Mouse (Mus musculus) T-helper 1 cell (primary cell): ENCODE measurements around the gene Atrnl1.

ENCODE experiments used
- in situ Hi-C: fragments of 300-600 bp; cut with MboI, MseI; formaldehyde crosslinking; loops from one replicate; pipeline ENCODE4 v1.15.1; 2025; ENCODE audit warnings: high pct_unique_total_duplicates

Atrnl1 gene

DNA sequence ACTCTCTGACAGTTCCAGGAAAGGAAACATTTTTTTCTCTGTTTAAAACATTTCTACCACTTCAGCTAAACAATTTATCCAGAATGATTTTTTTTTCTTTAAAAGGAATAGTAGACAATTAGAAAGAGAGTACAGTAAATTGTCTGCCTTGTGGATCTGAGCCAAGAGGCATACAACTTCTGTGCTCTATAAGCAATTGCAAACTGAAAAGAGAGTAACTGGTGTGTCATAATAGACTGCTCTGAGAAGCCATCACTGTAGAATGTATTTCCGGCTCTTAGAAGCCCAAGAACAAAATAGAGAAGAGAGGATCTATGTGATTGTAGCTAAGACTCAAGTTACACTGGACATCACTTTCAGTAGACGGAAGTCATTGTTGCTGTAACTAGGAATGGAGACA lies 458.1 kb downstream of the Atrnl1 start:
- in situ Hi-C loops = no loop called here

DNA sequence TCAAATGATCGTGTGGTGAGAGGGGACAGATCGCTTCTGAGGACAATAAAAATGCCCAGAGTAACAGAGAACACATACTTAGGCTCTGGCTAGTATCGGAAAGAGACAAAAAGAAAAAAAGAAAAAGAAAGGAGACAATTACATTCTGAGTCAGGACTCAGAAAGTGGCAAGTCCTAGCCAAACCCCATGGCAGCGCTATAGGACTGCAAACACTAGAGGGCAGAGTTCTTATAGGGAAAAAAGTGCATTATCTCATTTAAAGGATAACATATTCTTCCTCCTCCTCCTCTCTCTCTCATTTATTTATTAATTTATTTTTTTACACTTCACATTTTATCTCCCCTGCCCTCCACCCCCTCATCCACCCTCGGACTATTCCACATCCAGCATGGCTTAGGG lies 461.6 kb downstream of the Atrnl1 start:
- in situ Hi-C loops = no loop called here

DNA sequence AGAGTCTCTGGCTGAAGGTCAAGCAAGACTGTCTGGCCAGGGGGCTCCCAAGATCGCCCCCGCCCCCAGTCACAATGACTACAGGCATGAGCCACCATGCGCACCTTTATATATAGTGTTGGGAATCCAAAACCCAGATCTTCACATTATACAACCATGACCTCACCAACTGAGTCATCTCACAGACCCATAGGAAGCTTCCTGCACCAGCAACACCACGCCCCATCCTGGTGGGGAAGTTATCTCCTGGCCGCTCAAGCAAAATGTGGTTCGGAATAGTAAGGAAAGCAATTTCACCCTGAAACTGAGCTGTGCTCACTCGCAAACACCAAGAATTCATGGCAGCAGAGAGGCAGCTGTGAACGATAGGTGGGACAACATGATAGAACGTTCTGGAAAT lies 462.0 kb downstream of the Atrnl1 start:
- in situ Hi-C loops = no loop called here

DNA sequence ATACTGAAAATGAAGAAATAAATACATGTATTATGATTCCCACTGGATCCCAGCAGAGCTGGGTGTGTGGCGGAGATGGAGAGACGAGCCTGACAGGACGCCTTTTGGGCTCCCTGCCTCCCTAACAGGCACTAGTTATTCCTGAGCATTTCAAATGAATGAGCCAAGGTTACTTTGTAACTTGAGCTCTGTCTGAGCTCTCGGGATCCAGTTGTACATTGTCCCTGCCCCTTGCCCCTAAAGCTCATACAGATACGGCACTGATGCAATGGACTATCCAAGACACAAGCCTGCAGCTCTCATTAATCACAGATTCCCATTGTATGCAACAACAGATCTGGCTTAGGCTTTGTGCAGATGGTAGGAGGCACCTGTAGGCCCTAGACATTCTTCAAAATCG lies 464.4 kb downstream of the Atrnl1 start:
- in situ Hi-C loops = loop anchor here (5.0 kb wide), 1 partner anchor 397 kb away; no protein-coding TSS in a partner anchor

DNA sequence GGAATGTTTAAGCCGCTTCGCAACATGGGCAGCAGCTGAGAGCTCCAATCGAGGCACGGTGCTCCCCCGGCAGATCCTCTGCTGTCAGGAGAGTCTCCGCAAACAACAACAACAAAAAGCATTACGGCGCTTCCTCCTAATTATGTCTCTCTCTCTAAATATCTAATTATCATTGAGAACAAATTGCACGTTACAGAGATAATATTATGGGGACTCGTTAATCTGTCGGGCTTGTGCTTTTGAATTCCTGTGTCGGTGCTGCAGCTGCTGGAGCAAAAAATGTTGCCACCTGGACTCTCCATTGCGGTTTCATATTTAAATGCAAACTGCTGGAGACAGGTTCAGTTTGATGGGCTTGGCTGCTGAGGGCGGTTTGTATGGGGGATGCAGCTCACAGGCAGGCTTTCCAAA lies 466.1 kb downstream of the Atrnl1 start:
- in situ Hi-C loops = loop anchor here (5.0 kb wide), 1 partner anchor 395 kb away; no protein-coding TSS in a partner anchor

DNA sequence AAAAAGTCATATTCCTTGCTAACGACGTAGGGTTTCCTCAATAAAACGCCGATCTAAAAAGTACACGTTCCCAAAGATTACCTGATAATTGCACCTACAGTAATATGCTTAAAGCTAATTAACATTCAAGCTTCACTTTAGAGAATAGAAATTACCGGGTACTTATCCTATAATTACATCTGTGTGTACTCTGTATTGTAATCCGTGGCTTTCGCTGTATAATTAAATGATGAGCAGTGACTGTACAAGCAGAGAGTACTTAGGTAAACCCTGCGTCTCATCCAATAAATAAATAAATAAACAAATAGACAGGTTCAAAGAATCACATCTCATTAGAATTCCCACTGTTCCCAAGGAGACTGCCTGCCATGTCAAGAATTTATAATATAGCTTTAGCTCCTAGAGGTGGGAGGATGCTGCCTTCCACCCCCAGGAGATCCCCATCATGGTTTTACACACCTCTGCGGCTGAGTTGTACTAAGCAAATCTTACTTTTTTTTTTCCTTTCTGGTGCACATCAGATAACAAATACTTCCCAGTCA lies 466.8 kb downstream of the Atrnl1 start:
- in situ Hi-C loops = loop anchor here (5.0 kb wide), 1 partner anchor 395 kb away; no protein-coding TSS in a partner anchor

DNA sequence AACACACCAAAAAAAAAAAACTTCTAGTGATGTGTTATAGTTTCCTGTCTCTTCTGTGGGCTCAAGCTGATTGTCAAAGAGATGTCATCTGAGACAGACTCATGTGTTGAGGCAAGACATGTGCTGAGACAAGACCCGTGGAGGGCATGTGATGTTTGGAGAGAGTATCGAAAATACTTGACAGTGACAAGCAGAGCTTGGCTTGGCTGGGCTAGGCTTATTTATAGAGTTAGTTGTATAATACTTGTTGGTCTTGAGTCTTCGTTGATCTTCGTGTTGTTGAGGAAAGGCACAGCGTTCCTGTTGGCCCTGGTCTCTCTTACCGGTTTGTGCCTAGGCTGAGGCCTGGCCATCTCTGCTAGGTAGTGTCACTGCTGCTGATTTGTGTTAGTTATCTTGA lies 469.3 kb downstream of the Atrnl1 start:
- in situ Hi-C loops = no loop called here

DNA sequence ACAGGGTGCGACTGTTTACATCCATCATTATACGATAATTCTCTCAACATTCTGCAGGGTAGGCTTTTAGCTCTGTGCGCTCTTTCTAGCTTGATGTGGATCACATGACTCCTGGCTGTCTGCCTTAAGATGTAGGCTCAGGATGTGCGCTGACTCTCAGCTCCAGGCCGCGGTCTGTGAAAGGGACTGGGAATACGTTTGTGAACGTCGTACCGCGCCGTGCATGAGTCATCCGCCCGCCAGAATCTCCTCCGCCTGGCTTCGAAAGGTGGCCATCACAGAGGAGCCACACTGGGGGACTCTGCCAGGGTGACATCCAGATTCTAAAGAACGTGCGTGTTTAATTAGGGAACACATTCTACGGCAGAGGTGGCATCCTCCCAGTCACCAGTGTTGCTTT lies 471.9 kb downstream of the Atrnl1 start:
- in situ Hi-C loops = no loop called here

DNA sequence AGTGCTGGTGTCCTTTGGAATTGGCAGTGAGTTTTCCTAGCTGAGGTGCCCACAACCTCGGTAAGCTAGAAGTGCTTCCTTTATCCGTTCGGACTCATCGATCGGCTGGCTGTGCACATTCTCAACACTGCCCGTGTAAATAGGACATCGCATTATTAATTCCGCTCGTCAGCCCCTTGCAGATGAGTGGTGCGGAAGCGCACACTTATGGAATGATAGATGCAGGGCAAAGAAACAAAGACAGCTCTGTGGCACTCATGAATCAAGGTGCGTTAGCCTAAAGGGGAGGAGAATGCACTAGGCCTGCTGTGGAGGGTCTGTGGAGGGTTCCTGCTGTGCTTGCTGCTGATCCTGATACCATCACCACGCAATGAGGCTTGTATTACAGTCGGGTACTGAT lies 474.0 kb downstream of the Atrnl1 start:
- in situ Hi-C loops = no loop called here

DNA sequence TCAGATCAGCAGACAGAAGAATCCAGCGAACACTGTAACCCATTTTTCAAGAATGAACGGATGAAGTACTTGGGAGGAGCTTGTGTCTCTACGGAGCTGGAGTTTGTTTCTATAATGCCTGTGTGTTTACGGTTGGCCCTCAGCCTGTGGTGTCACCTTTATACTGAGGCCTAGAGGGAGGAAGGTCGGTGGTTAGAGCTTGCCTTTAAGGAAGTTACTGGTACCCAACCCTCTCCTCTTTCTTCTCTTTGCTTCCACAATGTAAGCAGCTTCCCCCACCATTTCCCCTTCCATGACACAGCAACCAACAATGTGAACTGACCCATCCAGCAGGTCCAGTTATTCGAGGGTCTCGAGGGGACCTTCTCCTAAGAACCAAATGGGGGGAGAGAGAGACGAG lies 475.9 kb downstream of the Atrnl1 start:
- in situ Hi-C loops = no loop called here

DNA sequence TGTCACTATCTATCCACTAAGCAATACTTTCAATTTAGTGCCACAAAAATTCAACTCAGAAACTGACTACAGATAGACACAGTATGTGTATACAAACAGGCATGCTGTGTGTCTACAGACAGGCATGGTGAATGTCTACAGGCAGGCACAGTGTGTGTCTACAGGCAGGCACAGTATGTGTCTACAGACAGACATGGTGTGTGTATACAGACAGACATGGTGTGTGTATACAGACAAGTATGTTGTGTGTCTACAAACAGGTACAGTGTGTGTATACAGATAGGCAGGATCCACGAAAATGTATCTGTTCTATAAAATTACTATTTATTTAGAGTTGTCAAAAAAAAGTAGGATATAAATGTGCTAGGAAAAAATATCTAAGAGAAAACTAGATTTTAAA lies 477.1 kb downstream of the Atrnl1 start:
- in situ Hi-C loops = no loop called here

DNA sequence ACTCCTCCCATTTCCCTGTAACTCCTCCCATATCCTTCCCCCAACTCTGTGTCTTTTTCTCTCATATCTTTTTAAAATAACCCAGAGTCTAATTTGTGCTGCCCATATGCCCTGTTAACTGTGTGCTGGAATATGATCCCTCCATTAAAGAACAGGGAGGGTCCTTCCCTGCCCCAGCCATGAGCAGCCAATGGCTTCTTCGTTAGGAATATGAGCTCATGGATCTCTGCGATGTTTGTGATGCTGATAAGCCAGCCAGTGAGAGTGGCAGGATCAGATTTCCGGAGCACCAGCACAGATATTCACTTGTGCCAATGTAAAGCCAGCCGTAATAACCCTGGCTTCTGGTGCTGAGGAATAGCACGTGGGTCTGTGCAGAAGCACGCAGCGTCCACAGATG lies 477.6 kb downstream of the Atrnl1 start:
- in situ Hi-C loops = no loop called here

DNA sequence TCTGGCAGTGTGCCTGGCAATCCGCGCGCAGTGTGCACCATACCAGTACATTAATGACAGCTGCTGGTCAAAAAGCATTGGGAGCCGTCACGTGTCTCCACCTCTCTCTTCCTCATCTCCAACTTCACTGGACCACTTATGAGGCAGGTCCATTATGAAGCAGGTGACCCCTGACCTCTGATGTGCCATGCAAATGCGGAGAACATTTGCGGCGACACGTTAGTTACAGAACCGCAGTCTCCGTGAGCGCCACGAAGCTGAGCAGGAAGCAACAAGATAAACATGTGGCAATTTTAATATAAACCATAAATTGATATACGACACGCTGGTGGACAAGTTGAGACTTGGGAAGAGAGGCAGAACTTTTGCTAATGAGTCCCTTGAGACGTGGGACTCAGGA lies 481.1 kb downstream of the Atrnl1 start:
- in situ Hi-C loops = no loop called here

DNA sequence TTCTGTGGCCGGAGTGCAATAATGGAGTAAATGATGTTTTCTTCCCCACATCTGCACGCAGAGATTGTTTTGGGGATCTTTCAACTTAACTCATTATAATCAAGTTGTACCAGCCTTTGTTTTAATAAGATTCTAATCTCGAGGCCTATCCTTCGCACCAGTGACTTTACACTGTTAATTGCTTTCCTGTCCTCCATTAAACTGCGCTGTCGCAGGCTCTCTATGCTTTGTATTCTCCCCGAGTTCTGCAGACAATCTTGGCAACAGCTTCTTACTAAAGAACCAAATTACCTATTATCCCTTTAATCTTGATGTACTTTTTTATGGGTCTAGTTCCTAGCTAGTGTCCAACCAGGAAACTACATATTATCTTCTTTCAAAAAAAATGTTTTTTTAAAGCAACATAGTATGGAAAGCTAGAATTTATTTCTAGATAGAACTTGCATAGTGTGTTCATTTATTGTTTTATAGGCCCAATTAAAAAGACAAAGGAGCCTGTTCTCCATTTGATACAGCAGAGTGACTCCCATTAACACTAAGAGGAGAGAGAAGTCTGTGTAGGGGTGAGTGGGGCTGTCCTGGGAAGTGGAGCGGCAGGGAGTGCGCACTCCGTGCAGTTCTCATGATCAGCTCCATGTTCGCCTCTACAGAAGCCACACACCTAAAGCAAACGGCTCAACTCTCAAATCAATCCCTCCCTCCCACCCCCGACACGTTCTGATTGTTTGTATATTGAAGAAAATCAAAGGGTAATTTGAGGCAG lies 484.1 kb downstream of the Atrnl1 start:
- in situ Hi-C loops = no loop called here

DNA sequence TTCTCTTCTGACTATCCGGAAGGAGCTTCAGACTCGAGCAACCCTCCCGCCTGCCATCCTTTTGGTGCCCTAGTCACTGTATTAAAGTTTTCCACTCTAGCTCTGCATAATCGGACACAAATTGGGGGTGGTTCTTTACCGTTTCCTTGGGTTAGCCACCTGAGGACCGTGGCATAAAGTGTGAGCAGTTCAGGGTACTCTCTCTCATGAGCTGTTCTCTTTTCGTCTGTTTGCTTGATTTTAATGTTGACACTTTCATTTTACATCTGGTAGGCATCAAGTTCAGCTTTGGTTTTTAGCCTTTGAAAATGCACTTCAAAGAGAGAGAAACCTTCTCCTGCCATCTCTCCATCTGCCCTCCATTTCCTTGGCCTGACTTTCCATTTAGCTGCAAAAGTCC lies 484.9 kb downstream of the Atrnl1 start:
- in situ Hi-C loops = no loop called here

DNA sequence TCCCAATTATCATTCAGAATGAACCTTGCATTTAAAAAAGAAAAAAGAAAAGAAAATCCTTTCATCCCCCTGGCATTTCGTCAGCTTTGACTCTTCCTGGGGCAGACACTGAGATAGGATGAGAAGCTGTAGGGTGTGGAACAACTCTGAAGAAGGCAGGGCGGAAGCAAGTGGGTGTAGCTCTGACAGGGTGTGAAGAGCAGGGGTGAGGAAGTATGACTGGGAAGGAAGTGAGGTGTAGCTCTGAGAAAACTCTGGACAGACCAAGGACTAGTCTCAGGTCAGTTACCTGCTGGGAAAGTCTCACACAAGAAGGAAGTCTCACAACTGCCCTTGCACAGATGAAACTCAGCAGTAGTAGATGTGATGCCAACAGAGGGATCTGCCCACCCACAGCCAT lies 486.4 kb downstream of the Atrnl1 start:
- in situ Hi-C loops = no loop called here

DNA sequence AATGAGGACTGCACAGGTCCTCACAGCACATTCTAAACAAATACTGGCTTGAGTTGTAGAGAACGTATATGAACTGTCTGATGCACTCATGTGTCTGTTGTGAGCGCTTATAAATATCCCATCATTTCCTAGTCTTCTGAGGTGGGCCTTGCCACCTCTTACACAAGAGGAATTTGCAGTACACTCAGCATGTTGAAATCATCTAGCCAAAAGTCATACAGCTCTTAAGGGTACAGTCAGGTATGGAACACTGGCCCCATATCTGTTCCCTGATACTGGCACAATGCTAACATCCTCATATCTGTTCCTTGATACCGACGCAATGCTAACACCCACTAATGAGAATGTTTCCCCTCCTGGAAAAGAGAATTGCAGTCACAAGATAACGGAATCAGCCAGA lies 488.7 kb downstream of the Atrnl1 start:
- in situ Hi-C loops = no loop called here

DNA sequence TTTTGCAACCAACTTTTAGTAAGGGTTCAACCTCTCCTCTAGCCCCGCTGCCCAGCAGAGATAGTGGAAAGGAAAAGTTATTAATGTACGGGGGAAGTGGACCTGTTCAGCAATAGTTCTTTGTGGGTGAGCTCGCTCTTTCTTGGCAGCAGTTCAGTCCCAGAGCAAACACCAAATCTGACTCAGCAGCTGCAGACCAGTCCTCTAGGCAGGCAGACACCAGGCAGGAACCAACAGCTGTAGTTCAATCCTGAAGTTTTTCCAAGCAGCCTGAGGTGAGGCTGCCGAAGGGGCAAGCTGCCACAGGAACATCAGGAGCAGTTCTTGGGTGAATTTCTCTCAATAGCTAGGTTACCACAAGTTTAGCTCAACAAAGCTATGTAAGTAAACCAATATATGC lies 489.5 kb downstream of the Atrnl1 start:
- in situ Hi-C loops = loop anchor here (5.0 kb wide), 1 partner anchor 98 kb away; no protein-coding TSS in a partner anchor

DNA sequence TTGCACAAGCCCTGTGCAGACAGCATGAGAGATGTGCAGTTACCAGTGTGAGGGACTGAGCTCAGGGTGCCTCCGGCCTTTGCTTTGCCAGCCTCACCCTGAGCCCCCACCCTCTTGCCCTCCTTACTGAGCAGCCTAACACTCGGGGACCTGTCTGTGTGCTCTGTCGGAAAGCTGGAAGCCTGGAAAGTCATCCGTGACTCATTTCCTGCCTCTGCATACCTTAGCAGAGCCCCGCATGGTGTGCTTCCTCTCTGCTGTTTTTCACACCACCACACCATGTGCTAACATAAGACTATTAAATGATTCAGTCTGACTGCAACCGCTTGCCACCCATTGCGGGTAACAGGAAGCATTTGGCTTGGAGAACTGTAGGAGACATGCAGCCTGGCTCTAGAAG lies 493.7 kb downstream of the Atrnl1 start:
- in situ Hi-C loops = loop anchor here (5.0 kb wide), 1 partner anchor 102 kb away; no protein-coding TSS in a partner anchor

DNA sequence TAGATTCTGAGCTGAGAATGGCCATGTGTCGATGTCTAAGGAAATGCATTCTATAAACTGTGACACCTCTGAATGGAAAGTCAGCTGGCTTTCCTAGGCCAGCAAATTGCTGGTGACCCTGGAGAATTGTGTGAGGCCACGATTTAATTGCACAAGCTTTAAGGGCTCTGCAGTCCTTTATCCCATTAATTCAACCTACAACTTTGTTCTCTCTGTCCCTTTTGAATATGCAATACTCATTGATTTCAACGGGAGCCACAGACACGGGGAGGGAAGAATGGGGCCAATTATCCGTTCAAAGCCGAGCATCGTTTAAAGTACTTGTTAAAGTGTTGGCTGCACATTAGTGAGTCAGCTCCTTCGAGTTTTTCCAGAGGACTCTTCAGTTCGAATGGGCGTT lies 496.8 kb downstream of the Atrnl1 start:
- in situ Hi-C loops = no loop called here

DNA sequence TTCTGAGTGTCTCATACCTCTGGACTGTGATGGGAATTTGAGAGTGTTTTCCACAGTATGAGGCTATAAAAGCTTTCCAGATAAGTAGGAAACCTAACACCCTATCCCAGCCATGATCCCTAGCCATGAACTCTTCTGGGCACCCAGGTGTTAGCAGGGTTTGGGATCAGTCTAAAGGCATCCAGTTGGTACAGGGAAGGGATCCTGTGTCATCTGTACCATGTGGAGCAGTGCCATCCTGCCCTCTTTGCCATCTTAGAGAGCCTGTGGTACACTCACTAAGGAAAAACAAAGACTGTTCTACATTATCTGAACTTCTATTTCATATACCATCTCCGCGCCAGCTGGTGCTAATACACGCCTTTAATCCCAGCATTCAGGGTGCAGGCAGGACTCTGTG lies 499.7 kb downstream of the Atrnl1 start:
- in situ Hi-C loops = no loop called here

DNA sequence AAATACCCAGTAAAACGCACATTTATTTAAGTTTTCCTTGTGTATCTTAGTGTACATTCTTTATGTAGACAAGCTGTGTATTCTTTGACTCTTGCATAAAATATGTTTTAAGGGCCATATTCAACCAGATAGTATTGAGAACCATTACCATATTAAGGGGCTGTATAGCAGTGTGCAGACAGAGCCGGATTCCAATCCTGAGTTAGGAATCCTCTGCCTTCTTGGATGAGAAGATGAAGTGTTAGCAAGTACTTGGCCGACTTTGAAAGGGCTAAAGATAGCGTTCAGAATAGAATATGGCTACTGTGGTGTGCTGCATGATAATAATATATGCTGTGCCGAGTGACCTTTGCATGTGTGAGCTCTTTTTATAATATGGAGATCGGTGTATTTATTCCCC lies 500.5 kb downstream of the Atrnl1 start:
- in situ Hi-C loops = no loop called here

DNA sequence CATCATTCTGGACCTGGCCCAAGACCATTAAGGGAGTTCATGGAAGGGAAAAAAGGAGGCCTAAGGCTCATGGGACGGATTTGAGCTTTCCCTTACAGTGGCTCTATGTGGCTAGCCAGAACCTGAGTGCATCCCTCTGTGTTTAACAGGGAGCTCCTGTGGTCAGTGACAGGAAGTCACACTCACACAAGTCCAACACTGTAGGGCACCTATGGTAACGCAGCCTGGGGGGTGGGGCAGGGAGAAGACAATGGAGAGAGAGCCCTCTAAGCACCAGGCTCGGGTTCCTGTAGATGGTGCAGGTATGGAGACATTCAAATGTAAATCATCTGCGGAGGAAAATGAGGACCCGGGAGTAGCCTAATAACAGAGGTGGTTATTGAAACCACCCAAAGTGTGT lies 501.3 kb downstream of the Atrnl1 start:
- in situ Hi-C loops = no loop called here
